ENCODE assay signal across 9 mouse cellular contexts in the genomic region with DNA sequence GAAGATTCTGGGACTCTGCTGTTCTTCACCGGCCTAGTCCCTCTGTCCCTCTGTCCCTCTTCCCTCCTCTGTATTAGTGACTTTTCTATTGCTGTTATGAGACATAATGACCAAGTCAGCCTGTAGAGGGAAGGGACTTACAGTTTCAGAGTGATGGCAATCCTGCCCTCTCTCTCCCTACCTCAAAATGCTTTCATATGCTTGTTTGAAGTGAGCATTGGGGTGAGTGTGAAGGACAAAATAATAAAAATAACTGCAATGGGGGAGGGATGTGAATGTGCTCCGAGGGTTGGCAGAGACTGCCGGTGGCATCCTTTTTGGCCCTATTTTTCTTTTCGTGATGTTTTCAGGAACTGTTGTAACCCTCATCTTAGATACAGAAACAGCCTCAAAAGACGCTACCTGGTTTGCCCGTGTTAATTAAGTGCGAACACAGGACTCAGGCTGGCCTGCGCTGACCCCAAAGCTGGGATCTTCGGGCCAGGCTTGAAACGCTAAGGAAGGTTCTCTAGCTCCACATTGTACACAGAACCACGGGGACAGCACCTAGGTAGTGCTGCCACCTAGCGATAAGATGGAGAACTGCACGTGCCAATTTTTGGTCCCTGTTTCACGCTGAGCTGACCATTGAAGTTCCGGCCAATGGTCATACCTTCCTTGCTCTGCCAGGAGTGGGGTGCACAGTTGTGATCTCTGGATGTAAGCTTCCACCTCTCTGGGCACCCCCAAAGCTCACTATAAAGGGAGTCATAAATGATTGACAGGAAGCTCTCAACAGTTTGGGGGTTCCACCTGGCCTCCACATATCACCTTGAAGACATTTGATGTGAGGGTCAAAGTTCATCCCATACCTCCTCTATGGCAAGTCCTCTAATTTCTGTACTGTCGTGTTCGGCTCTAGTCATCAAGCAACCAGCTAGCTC. TPM values are rescaled to one million over a fixed set of nuclear protein-coding genes. Genes with fewer than 3 reads are reported as not detected.
DNase-seq lines count a peak whose midpoint lies in the region; ATAC-seq and TF ChIP-seq lines count a peak whose summit lies in the region.
"Had no signal": no experiment of that assay in that cellular context is flagged by ENCODE, and none has a peak within 500 bp of the region (broad histone marks: within the 10 kb centered on the region; RNA-seq: fewer than 3 reads in every experiment).

No protein-coding gene starts in this region.

- DNase-seq in hindbrain, embryonic 11.5 days (ENCODE audit: low spot score) = peak; percentile 85
- DNase-seq in adrenal gland, postnatal 10 days = peak; percentile 85
- peak; percentile 68 for DNase-seq in embryo, embryonic 11 days
- DNase-seq in heart, postnatal 36 days = peak; percentile 76 to 82
- peak; percentile 35 to 63 for DNase-seq in left cerebral cortex, postnatal 14 days (ENCODE audit: low spot score in 2 of 2)
- peak; percentile 68 for DNase-seq in stomach, postnatal 0 days (ENCODE audit: low spot score)
- DNase-seq: liver, embryonic 13.5 days had no signal

- no peaks in the 10 kb centered on the region for H3K36me3 ChIP-seq in hindbrain, embryonic 11.5 days (ENCODE audit: control insufficient read depth, insufficient read depth, low read length)
- no peaks in the 10 kb centered on the region for H3K36me3 ChIP-seq in hindbrain, embryonic 12.5 days
- H3K36me3 ChIP-seq in midbrain, embryonic 13.5 days = no peaks in the 10 kb centered on the region
- H3K36me3 ChIP-seq in stomach, postnatal 0 days (ENCODE audit: control insufficient read depth, insufficient read depth, low read length) = no peaks in the 10 kb centered on the region
- H3K36me3 ChIP-seq: liver, embryonic 13.5 days had no signal

- H3K4me3 ChIP-seq in hindbrain, embryonic 11.5 days (ENCODE audit: low read depth, low read length) = no peak overlapping the region
- no peak overlapping the region for H3K4me3 ChIP-seq in hindbrain, embryonic 12.5 days
- no peak overlapping the region for H3K4me3 ChIP-seq in midbrain, embryonic 13.5 days (replicated peaks)
- H3K4me3 ChIP-seq in stomach, postnatal 0 days (ENCODE audit: low read depth, low read length) = no peak overlapping the region
- H3K4me3 ChIP-seq: liver, embryonic 13.5 days had no signal

- no peak for TF ChIP-seq EP300 in stomach, postnatal 0 days (optimal IDR thresholded peaks at IDR 0.05)

- ATAC-seq in hindbrain, embryonic 11.5 days (ENCODE audit: low FRiP score) = no peak
- ATAC-seq in hindbrain, embryonic 12.5 days (ENCODE audit: low FRiP score) = no peak; the same call in 1 of the 2 replicates
- ATAC-seq in midbrain, embryonic 13.5 days = 0 out of 2 replicates have a peak, but pooled peaks have one; percentile 53
- ATAC-seq in stomach, postnatal 0 days (ENCODE audit: low FRiP score, low TSS enrichment) = peak; percentile 61; the same call in 1 of the 2 replicates

- H3K9me3 ChIP-seq in hindbrain, embryonic 11.5 days (ENCODE audit: control insufficient read depth, low read length) = no peaks in the 10 kb centered on the region
- no peaks in the 10 kb centered on the region for H3K9me3 ChIP-seq in hindbrain, embryonic 12.5 days (replicated peaks)
- H3K9me3 ChIP-seq in midbrain, embryonic 13.5 days = no peaks in the 10 kb centered on the region
- no peaks in the 10 kb centered on the region for H3K9me3 ChIP-seq in stomach, postnatal 0 days (ENCODE audit: control insufficient read depth, low read length)
- H3K9me3 ChIP-seq: liver, embryonic 13.5 days had no signal

- H3K4me1 ChIP-seq in hindbrain, embryonic 11.5 days (replicated peaks; ENCODE audit: control insufficient read depth, insufficient read depth, low read length) = no peaks in the 10 kb centered on the region
- no peaks in the 10 kb centered on the region for H3K4me1 ChIP-seq in hindbrain, embryonic 12.5 days
- no peaks in the 10 kb centered on the region for H3K4me1 ChIP-seq in midbrain, embryonic 13.5 days (replicated peaks)
- H3K4me1 ChIP-seq in stomach, postnatal 0 days (replicated peaks; ENCODE audit: control insufficient read depth, insufficient read depth) = no peaks in the 10 kb centered on the region
- H3K4me1 ChIP-seq: liver, embryonic 13.5 days had no signal

- intact Hi-C loops in heart, postnatal 36 days (cut with DNase I) = loop anchor here (5.0 kb wide), 2 partner anchors 47 to 222 kb away; no protein-coding TSS in a partner anchor
- intact Hi-C loops in left cerebral cortex, postnatal 14 days (cut with DNase I) = no loop called here

- no peak overlapping the region for H3K4me2 ChIP-seq in hindbrain, embryonic 11.5 days (replicated peaks; ENCODE audit: low read depth, low read length)
- H3K4me2 ChIP-seq in hindbrain, embryonic 12.5 days (replicated peaks) = no peak overlapping the region
- H3K4me2 ChIP-seq in midbrain, embryonic 13.5 days (replicated peaks) = no peak overlapping the region
- no peak overlapping the region for H3K4me2 ChIP-seq in stomach, postnatal 0 days (replicated peaks; ENCODE audit: low read depth)
- H3K4me2 ChIP-seq: liver, embryonic 13.5 days had no signal

- TF ChIP-seq CTCF in stomach, postnatal 0 days (IDR thresholded peaks at IDR 0.05; ENCODE audit: low read depth) = peak; percentile 97

- no peak overlapping the region for H3K9ac ChIP-seq in hindbrain, embryonic 11.5 days (ENCODE audit: low read depth, low read length)
- H3K9ac ChIP-seq in hindbrain, embryonic 12.5 days = no peak overlapping the region
- H3K9ac ChIP-seq in midbrain, embryonic 13.5 days (replicated peaks) = no peak overlapping the region
- no peak overlapping the region for H3K9ac ChIP-seq in stomach, postnatal 0 days (ENCODE audit: low read length)
- H3K9ac ChIP-seq: liver, embryonic 13.5 days had no signal

- WGBS in hindbrain, embryonic 11.5 days = 38% methylated on average over 17 of the region's 17 CpGs
- 41% methylated on average over 17 of the region's 17 CpGs for WGBS in hindbrain, embryonic 12.5 days
- 39% methylated on average over 17 of the region's 17 CpGs for WGBS in midbrain, embryonic 13.5 days
- 36% methylated on average over 17 of the region's 17 CpGs for WGBS in stomach, postnatal 0 days

- no peak overlapping the region for H3K27ac ChIP-seq in hindbrain, embryonic 11.5 days (ENCODE audit: low read depth, low read length)
- no peak overlapping the region for H3K27ac ChIP-seq in hindbrain, embryonic 12.5 days
- no peak overlapping the region for H3K27ac ChIP-seq in midbrain, embryonic 13.5 days
- H3K27ac ChIP-seq in stomach, postnatal 0 days (replicated peaks) = no peak overlapping the region
- H3K27ac ChIP-seq: liver, embryonic 13.5 days had no signal

- no peaks in the 10 kb centered on the region for H3K27me3 ChIP-seq in hindbrain, embryonic 11.5 days (ENCODE audit: control insufficient read depth, insufficient read depth, low read length)
- no peaks in the 10 kb centered on the region; the same call in 1 of the 2 replicates for H3K27me3 ChIP-seq in hindbrain, embryonic 12.5 days
- no peaks in the 10 kb centered on the region for H3K27me3 ChIP-seq in midbrain, embryonic 13.5 days
- no peaks in the 10 kb centered on the region for H3K27me3 ChIP-seq in stomach, postnatal 0 days (ENCODE audit: control insufficient read depth, insufficient read depth, low read length)
- H3K27me3 ChIP-seq: liver, embryonic 13.5 days had no signal

RNA-seq across cellular contexts. Expression of a gene that starts 17.1 kb away (rescaled TPM):
- 1.3 TPM in 2 replicates for polyA plus RNA-seq in hindbrain, embryonic 11.5 days (2014; fragmentation: Nextera tagmentation; extraction: Ambion mirVana)
- polyA plus RNA-seq in hindbrain, embryonic 12.5 days (2016; fragmentation: Nextera tagmentation; extraction: Ambion mirVana) = 2.6 and 3.4 TPM in 2 replicates
- 1 to 10 TPM; 5.2 to 7.1 TPM for total RNA-seq in adrenal gland, postnatal 10 days (2021)
- 1 to 10 TPM; 2.3 to 3.1 TPM for total RNA-seq in heart, postnatal 36 days (2021)
- total RNA-seq in left cerebral cortex, postnatal 14 days (2021) = 1 to 10 TPM; 3.5 to 3.7 TPM
- 3.5 and 4.4 TPM in 2 replicates for polyA plus RNA-seq in midbrain, embryonic 13.5 days (2015; fragmentation: Nextera tagmentation; extraction: Ambion mirVana)
- 4.1 and 4.8 TPM in 2 replicates for polyA plus RNA-seq in stomach, postnatal 0 days (2015; fragmentation: Nextera tagmentation; extraction: Ambion mirVana)

RNA-seq across cellular contexts. Expression of a gene that starts 42.8 kb away (rescaled TPM):
- 1.8 and 2.2 TPM in 2 replicates for polyA plus RNA-seq in hindbrain, embryonic 11.5 days (2014; fragmentation: Nextera tagmentation; extraction: Ambion mirVana)
- 2.3 and 2.6 TPM in 2 replicates for polyA plus RNA-seq in hindbrain, embryonic 12.5 days (2016; fragmentation: Nextera tagmentation; extraction: Ambion mirVana)
- total RNA-seq in adrenal gland, postnatal 10 days (2021) = 1 to 10 TPM; 1.2 to 1.6 TPM
- 1 to 10 TPM in 1 of 2 experiments, under 1 TPM in 1; 0.64 to 1.2 TPM for total RNA-seq in heart, postnatal 36 days (2021)
- under 1 TPM in 1 of 2 experiments, not detected in 1; 0.88 TPM for total RNA-seq in left cerebral cortex, postnatal 14 days (2021)
- polyA plus RNA-seq in midbrain, embryonic 13.5 days (2015; fragmentation: Nextera tagmentation; extraction: Ambion mirVana) = 0.85 and 1.6 TPM in 2 replicates
- polyA plus RNA-seq in stomach, postnatal 0 days (2015; fragmentation: Nextera tagmentation; extraction: Ambion mirVana) = 3.1 and 3.3 TPM in 2 replicates

Comparison
In these comparisons a context has a peak if more than half of its experiments do, and no peak if none do; other contexts are left out.
1. ATAC-seq: peak in midbrain, embryonic 13.5 days (single experiment) and stomach, postnatal 0 days (single experiment); none in hindbrain, embryonic 11.5 days (single experiment) and hindbrain, embryonic 12.5 days (single experiment).
2. Peak in every context shown above with its lines, with median percentiles within 50 percentile points of each other: DNase-seq.